Mouse (Mus musculus) neutrophil, adult 5-6 weeks (primary cell): Measurements from ENCODE around the gene Bcl9l. TPM values are rescaled to one million over a fixed set of nuclear protein-coding genes. Genes with fewer than 3 reads are reported as not detected.

Experiments used
- ATAC-seq: fragments of 151-379, 151-347 bp; 2 replicates; pipeline ENCODE4 v1.8.0; 2017; ENCODE audit warnings: mild to moderate bottlenecking, moderate TSS enrichment; ENCODE audit not compliant: insufficient number of reproducible peaks, poor library complexity, low FRiP score, severe bottlenecking; ENCODE audit errors: extremely low read depth
- total RNA-seq: library from RNA; stranded (forward); fragments of 200-1000 nt; gene quantifications from 2 replicates; pipeline ENCODE4 v1.2.3, GENCODE M21; 2017

Gene Bcl9l
- total RNA-seq, 1 experiment from 2014 or later, result 18.3 TPM

DNA sequence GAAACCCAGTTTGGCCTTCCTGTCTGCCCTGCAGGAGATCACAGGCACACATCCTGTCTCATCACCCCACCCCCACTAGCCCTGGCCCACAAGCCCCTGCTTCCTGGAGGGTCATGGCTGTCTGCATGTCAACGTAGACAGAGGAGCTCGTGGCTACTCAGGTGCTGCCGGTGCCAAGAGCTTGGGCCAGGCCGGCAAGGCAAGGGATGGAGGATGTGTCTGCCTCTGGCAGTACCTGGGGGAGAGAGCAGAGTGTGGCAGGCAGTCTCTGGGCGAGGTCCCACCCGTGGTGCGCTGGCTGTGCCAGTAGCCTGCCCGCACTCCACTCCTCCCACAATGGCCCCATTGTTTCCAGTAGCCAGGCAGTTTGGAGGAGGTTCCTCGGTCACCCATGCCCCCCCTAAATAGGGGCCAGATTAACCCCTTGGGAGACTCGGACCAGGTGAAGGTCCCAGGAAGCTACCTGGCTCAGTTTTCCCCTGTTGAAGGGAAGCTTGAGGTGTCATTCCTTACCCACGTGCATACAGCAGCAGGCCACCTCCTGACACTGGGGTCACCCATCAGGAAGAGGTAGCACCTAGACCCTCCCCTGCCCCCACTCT, 11.7 kb downstream of the Bcl9l start:
- peak; percentile 43; the same call in 1 of the 2 replicates for ATAC-seq

- ATAC-seq, result no peak
These were observed 12.5 kb downstream of the Bcl9l start for GRCm38 (mm10) chr9:44494863-44495809.

DNA sequence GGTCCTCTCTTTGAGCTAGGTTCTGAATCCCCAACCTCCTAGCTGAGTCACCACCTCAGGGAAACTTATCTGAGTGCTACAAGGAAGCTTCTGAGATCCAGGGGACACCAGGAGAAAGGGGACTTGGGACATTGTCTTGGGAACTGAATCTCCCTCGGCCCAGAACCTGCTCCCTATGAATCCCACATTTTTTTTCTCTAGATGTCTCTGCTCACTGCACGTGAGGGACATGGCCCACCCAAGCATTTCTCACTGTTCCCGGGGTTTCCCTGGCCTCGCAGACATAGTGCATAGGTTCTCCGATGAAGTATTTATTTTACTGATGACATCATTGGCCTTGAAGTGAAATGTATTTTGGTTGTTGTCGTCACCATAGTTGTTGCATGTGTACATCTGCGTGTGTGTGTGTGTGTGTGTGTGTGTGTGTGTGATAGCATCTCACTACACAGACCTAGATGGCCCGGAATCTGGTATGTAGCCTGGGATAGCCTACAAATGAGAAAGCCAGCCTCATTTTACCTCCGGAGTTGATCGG, 13.3 kb downstream of the Bcl9l start:
- no peak for ATAC-seq

DNA sequence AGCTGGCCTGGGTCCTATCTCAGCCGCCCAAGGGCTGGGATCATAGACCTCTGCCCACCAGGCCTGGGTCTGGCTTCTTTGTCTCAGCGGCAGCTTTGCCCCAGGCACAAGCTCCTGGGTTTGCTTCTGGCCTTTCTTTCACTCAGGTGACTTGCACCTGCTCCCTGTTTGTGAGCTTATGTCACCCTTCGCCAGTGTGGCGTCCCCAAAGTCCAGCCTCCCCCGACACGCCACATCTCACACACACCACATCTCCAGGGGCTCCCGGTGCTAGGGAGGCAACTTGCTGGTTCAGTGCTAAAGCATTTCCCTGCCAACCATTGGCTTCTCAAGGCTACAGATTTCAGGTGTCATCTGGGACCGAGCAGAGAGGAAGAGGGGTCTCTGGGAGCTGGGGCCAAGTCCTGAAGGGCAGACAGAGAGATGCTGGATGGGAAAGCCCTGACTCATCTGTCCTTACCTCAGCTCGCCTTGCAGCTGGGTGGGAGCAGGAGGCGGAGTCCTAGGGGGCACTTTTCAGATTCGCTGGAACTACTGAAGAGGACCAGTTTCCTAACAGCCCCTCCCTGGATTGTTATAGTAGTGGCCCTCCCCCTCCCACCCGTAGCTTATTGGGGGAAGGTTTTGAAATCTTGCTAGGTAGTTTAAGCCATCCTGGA, 14.3 kb downstream of the Bcl9l start:
- ATAC-seq, result no peak

DNA sequence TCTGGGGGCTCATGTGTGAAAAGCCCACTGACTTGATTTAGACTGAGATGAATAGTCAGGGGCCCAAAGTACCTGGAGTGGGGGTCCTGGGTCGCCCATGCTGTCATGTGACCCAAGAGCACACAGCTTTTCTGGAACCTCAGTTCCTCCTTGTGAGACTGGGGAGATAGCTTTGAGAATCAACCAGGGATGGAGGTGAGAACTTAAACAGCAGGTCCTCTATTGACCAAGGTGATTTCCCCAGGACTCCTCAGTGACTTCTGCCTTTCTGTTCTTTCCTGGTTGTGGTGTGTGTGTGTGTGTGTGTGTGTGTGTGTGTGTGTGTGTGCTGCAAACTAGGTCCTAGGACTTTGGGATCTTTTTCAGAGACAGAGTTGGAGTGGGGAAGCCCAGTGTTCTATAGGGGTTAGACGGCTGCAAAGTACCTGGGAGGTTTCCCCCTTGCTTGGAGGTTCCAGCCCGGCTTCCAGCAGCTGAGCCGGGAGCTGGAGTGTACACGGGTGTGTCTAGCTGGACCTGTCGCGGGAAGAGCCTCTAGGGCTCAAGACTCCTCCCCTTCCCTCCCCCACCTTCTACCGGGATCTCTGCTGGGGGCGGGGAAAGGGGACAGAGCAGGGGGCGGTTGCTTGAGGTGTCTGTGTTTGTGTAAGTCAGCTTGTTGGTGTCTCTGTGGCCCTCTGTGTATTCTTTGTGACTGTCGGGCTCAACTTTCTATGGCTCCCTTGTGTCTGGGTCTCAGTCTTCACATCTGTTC, 15.2 kb downstream of the Bcl9l start:
- no peak for ATAC-seq

DNA sequence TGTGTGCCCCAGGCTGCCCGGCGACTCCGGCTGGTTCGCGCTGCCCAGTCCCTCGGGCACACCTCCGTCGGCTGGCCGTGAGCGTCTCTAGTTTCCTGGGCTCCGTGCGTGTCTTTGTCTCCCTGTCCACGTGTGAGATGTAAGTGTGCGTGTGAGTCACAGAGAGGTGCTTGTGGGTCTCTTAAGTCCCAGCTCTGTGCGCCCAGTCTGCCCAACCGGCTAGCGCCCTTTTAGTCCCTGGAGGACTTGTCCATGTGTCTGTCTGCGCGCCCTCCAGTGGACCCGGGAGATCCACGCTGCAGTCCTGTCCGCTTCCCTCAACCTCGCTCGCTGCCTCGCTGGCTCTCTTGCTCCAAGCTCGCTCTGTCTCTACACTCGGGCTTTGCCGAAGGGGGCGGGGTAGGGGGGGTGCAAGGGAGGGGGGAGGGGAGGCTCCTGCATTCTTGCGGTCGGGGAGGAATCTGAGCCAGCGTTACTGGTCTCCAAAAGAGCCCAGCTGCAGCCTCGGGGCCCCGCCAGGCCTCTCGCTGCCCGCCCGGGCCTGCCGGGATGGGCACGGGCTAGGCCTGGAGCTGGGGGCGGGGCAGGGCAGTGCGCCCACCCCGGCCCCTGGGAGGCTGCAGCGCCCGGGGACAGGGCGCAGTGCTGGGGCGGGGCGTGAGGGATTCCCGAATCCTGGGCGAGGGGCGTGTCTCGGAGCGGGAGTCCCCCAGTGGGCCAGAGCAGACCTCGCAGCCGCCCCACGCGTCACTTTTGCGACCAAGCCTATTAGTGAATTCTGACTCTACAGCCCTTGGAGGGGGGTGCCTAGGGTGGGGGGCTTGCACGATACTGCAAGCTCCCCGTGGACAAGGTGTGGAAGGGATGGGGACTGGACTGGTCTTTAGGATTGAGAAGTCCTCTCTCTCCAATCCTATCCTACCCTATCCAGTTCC, 16.1 kb downstream of the Bcl9l start:
- peak; percentile 11; the same call in 1 of the 2 replicates for ATAC-seq

- no peak for ATAC-seq
These were observed 16.9 kb downstream of the Bcl9l start for GRCm38 (mm10) chr9:44499356-44500162.

GRCm38 (mm10) chr9:44500163-44500533, 17.5 kb downstream of the Bcl9l start:
- no peak for ATAC-seq

GRCm38 (mm10) chr9:44500638-44501175, 18.1 kb downstream of the Bcl9l start:
- no peak for ATAC-seq

DNA sequence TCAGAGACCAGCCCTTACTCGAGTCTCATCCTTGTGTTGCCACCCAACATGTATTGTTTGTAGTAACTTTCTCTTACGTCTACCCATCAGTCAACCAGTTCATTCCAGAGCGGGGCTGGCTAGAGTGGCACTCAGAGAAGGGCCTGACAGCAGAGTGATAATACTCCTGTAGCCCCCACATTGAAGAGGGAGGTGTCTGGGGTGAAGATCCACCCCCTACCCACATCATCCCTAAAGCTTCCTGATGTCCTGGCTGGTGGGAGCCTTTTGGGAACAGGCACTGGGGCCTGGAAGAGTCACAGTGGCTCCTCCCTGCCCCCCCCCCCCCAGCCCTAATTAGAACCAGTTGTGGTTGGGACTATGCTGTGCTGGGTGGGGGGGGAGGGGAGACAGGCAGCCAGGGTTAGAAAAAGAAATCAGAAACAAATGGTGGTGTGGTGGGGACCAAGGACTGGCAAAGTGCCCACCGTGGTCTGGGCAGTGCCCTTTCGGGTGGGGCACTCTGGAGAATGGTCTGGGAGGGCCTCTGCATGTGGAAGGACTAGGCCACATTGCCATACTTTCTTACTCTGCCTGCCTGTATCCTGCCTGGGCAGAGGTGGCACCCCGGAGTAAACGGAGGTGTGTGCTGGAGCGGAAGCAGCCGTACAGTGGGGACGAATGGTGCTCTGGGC, 18.7 kb downstream of the Bcl9l start:
- no peak for ATAC-seq

DNA sequence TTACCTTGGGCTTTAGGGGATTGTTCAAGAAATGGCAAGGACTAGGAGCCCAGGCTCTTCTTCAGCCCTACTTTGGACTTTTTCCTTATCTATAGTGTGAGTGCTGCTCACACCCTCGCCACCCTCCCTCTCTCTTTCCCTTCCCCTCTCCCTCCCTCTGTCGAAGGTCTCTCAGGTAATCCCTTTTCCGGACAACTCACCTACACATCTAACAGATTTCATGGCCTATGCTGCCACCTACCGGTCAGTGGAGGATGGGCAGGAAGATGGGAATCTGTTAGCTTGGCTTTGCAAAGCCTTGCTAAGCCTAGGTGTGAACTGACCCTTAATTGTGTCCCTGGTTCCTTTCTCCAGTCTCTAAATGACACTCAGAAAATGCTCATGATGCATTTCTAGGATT, 19.4 kb downstream of the Bcl9l start:
- peak; percentile 62 for ATAC-seq

GRCm38 (mm10) chr9:44504893-44505823, 22.5 kb downstream of the Bcl9l start:
- no peak for ATAC-seq

DNA sequence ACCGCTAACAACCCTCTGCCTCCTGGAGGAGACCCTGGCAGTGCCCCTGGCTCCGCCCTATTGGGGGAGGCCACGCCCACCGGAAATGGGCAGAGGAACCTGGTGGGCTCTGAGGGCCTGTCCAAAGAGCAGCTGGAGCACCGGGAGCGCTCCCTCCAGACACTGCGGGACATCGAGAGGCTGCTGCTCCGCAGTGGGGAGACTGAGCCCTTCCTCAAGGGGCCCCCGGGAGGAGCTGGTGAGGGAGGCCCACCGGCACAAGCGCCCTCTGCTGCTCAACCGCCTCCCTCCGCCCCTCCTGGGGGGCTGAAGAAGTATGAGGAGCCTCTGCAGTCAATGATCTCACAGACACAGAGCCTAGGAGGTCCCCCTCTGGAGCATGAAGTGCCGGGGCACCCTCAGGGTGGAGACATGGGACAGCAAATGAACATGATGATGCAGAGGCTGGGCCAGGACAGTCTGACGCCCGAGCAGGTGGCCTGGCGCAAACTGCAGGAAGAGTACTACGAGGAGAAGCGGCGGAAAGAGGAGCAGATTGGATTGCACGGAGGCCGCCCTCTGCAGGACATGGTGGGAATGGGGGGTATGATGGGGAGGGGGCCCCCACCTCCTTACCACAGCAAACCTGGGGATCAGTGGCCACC, 23.3 kb downstream of the Bcl9l start:
- no peak for ATAC-seq

DNA sequence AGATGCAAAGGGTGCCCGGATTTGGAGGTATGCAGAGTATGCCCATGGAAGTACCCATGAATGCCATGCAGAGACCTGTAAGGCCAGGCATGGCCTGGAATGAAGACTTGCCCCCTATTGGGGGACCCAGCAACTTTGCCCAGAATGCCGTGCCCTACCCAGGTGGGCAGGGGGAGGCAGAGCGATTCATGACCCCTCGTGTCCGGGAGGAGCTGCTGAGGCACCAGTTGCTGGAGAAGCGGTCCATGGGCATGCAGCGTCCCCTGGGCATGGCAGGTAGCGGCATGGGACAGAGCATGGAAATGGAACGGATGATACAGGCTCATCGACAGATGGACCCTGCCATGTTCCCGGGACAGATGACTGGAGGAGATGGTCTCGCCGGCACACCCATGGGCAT, 23.9 kb downstream of the Bcl9l start:
- no peak for ATAC-seq

GRCm38 (mm10) chr9:44507345-44507744, 24.7 kb downstream of the Bcl9l start:
- no peak for ATAC-seq
